Mouse (Mus musculus): ENCODE data around the gene Polr1d.

Gene Polr1d

DNA sequence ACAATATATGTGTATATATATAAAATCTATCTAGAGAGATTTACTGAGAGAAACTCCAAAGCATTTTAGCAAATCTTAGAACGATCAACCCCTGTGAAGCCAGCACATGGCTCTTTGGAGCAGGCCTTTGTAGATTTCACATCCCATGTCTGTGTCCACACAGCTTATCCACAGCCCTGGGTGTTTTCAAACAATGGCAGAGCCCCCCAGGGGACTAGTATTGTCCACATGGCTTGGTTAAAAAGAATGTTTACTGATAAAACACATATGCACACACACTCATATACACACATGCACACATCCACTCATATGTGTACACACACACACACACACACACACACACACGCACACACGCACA is 58.2 kb downstream of the Polr1d start:
- no peak for DNase-seq (ENCODE audit: low read depth, low spot score)

DNA sequence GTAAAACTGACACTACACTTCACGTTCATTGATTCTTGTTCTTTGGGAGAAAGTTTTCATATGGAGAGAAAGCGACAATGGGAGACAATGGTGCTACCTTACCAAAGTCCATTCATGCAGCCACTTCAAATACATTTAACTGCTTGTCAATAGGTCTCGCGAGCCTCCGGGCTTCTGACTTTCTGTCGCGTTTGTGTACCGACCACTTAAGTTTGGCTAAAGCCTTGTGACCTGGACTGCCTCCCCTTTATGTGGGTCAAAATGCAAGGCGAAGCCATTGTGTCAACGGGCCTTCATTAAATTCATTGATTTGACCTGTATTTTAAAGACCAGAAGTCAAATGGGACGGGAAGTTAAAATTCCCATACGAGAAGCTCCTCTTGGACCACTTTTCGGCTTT is 59.1 kb downstream of the Polr1d start:
- no peak for DNase-seq (ENCODE audit: low read depth, low spot score)

DNA sequence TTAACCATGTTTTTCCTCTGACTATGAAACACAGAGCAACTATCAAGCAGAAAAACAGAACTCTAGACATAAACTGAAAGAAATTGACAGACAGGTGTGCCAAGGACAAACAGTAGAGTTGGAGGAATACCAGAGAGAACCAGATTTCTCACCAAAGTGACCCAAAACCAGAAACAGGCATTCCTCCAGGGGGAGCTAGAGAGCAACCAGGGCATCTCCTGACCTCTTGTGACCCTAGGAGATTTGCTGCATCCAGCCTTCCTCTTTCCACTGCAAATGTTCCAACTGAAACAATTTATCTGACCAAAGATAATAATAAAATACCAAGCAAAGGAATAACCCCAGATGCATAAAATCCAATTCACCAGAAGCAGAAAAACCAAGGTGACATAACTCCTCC is 70.5 kb downstream of the Polr1d start:
- no peak for DNase-seq (ENCODE audit: low read depth, low spot score)

- DNase-seq (ENCODE audit: low read depth, low spot score): no peak
Measured at GRCm38 (mm10) chr5:147154806-147155371, 78.0 kb downstream of the Polr1d start.

DNA sequence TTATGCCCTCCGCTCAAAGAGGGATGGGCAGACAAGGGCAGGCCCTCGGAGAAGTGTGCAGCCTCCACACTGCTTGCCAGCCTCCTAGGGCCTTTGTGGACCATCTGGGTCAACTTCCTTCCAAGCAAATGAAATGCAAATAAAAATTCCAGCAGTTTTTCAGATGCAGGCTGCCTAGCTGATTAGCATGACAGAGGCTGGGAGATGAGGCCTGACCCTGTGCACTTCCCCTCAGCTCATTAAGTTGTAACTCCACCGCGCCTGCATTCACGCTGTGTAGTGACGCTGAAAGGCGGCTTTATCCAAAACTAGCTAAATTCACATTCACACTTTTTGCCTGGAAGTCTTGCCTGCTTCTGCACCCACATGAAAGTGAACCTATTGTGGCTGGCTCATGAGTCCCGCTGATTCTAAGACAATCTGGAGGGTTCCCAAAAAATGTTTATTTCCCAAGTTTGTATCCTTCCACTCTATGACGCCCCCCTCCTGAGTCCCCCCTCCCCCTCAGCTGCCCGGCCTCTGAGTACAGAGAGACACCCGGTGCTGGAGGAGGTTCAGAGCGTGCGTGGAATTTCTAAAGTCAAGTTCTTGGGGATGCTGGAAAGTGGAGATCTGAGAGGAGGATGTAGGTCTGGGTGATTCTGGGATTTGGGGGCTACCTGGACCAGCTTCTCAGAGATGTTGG is 78.7 kb downstream of the Polr1d start:
- DNase-seq (ENCODE audit: low read depth, low spot score): no peak

- DNase-seq (ENCODE audit: low read depth, low spot score): no peak
Measured at GRCm38 (mm10) chr5:147156376-147156775, 79.5 kb downstream of the Polr1d start.

GRCm38 (mm10) chr5:147157441-147157840 is 80.6 kb downstream of the Polr1d start:
- DNase-seq (ENCODE audit: low read depth, low spot score): no peak

DNA sequence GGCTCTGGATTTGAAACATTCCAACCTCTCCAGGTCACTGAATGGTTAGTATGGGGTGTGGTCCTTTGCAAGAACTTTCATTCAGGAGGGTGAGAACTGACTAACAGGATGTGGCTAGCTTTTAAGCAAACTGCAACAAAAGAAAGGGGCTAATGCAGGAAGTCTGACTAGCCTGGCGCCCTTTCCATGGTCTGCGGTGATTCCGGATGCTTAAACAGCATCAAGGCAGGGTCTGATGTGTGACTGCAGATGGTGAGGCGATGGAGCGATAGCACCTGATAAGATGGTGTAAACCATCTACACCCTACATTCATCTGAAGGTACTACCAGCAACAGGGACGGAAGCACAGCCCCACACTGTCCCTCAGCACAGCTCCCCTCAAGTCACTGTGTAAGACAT is 82.5 kb downstream of the Polr1d start:
- no peak for DNase-seq (ENCODE audit: low read depth, low spot score)

- no peak for DNase-seq (ENCODE audit: low read depth, low spot score)
Measured at GRCm38 (mm10) chr5:147159792-147160191, 82.9 kb downstream of the Polr1d start.

Data from embryo, embryonic 11.5 days (tissue).